Mouse (Mus musculus) heart, adult 2 months (tissue): ENCODE measurements at regions not wholly inside any gene's neighbourhood (a gene's known extent, or its start where the extent isn't known, plus 50 kb on each side); places are given as distances from the start of the nearest gene placed in this dataset.

Experiments used
- CTCF ChIP-seq: fragments of 200-600 bp; IDR thresholded peaks from 2 replicates; pipeline ENCODE4 v1.8.1; 2022; ENCODE audit warnings: antibody characterized with exemption, mild to moderate bottlenecking, moderate library complexity
- EP300 ChIP-seq: fragments of 200-500 bp; IDR thresholded peaks from 2 replicates; pipeline ENCODE4 v1.6.1; 2011; ENCODE audit warnings: low read depth, low read length, control low read depth; ENCODE audit not compliant: insufficient read depth
- POLR2A ChIP-seq: fragments of 200-500 bp; IDR thresholded peaks from 2 replicates; pipeline ENCODE4 v1.6.1; 2011; ENCODE audit warnings: mild to moderate bottlenecking, low read depth, low read length, control low read depth; ENCODE audit not compliant: insufficient read depth

DNA sequence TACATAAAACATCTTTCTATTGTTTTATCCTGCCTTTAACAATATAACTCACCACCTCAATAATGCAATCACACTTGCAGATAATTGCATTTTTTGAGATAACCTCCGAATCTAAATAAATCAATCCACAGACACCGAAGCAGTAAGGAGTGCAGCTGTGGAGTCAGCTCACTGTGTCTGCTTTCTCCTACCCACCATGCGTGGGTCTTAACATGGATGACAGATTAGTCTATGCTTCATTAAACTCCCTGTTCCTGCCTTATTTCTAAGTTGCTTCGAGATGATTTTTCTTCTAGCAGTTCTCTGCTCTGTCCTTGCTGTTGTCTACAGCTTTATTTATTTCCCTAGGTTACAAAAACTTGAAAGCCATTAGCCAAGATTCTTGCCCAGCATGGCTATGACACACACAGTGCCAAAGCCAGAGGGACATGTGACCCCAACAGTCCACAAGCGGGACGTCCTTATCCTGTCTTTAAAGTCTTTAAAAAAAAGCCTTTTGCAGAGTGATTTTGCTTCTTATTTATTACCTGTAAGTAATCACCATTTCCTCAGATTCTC, 337.9 kb downstream of the Pax1 start:
- TF ChIP-seq CTCF (no peak), EP300 (no peak), POLR2A (no peak)
